Mouse (Mus musculus): Measurements from ENCODE around the gene Pmm1. TPM values are rescaled to one million over a fixed set of nuclear protein-coding genes. Genes with fewer than 3 reads are reported as not detected.

Pmm1 gene
- polyA plus RNA-seq, 1 experiment: not detected

DNA sequence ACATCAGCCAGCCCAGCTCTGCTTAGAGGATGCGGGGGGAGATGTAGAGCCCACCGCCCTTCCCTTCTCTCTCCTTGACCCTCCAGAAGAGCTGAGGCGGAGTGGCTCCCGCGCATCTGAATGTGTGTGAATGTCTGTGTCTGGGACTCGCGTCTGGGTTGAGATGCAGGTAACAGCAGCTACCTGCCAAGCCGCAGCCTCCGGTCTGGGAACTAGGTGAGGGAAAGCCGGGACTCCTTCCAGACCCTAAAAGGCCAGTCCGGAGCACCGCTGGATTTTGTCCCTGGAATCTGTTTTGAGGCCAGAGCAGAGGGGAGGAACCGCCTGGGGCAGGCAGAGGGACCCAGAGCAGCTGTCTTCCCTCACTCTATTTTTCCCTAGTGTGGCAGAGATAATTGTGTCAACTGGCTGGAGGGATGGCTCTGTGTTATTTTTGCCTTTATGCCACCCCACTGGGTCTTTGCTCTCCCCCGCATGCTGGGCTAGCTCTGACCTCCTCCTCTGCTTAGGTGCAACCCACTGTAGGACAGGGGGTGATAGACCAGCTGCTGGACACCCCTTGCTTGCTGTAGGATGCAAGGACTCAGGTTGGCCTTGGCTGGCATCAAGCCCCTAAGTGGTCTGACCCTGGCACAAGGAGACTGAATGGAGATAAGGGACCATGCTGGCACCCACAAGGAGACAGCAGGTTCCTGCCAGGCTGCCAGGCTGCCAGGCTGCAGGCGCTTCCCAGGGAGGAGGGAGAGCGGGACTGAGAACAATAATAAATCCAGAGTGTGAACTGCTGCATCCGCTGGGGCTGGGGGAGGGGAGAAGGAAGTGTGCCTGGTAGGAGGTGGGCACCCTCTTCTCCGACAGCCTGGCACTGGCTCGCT, 23.4 kb downstream of the Pmm1 start:
- peak overlapping the region; percentile 98 for H3K4me3 ChIP-seq (ENCODE audit: insufficient read depth, low read depth, low read length)
- H3K27ac ChIP-seq (ENCODE audit: insufficient read depth, low read depth, low read length): peak overlapping the region; percentile 100
- TF ChIP-seq POLR2A (IDR thresholded peaks at IDR 0.05; ENCODE audit: insufficient read depth, low read depth, low read length) (peak; percentile 73), CTCF (IDR thresholded peaks at IDR 0.05; ENCODE audit: insufficient read depth, low read depth, low read length) (no peak)
- 2% methylated on average over 19 of the region's 19 CpGs for WGBS
- H3K4me1 ChIP-seq (ENCODE audit: control insufficient read depth, insufficient read depth, low read length): peaks cover 47% of the 10 kb centered on the region

DNA sequence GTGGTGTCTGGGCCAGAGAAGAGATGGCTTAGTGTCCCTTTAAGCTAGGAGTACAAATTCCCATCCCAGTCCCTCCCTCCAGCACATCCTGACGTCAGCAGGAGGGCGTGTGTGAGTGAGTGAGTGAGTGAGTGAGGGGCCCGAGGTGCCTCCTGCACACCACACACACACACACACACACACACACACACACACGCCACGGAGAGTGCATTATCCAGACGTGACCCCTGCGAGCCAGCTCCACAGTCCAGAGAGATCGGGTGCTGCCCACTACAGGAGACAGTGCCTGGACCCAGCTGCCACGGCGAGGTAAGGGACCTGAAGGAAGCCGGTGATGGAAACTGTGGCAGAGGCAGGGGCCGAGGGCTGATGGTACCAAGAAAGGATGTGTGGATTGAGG, 24.1 kb downstream of the Pmm1 start, which contains the start of gene Csdc2:
Gene Csdc2 (plus strand): TSS at position 81 of the 400 bp plus-strand sequence.
- Histone ChIP-seq H3K4me1 (ENCODE audit: control insufficient read depth, insufficient read depth, low read length) (peaks cover 43% of the 10 kb centered on the region), H3K27ac (ENCODE audit: insufficient read depth, low read depth, low read length) (peak within 1 kb of the TSS; percentile 100), H3K4me3 (ENCODE audit: insufficient read depth, low read depth, low read length) (peak within 1 kb of the TSS; percentile 98)
- WGBS: under 1% methylated on average over 12 of the region's 12 CpGs
- TF ChIP-seq CTCF (IDR thresholded peaks at IDR 0.05; ENCODE audit: insufficient read depth, low read depth, low read length) (no peak), POLR2A (IDR thresholded peaks at IDR 0.05; ENCODE audit: insufficient read depth, low read depth, low read length) (peak; percentile 50)

DNA sequence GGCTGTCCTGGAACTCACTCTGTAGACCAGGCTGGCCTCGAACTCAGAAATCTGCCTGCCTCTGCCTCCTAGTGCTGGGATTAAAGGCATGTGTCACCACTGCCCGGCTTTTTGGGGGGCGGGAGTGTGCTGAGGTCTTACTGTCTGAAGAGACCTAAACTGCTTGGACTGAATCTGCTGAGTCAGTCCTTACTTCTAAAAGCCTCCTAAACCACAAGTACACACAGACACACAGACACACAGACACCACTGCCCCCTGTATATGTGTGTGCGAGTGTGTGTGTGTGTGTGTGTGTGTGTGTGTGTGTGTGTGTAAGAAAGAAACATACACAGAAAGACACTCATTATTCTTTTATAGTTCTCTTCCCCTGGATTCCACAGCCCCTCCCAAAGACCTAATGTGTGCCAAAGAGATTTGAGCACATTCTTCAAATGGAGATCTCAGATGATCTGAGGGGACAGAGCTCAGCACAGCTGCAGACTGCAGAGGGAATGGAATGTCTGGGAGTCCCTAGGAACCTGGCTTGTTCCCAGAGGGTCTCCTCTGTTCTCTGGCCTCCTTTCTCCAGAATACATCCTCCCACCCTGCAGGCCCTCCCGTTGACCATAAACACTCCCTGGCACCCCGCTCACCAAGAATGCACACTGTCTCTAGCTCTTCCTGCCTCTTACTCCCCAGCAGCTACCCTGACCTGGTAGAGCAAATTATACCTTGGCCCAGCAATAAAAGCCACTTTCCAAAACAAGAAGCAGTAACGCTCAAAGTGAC, 24.7 kb downstream of the Pmm1 start:
- Histone ChIP-seq H3K27ac (ENCODE audit: insufficient read depth, low read depth, low read length) (peak overlapping the region; percentile 100), H3K4me3 (ENCODE audit: insufficient read depth, low read depth, low read length) (peak overlapping the region; percentile 98), H3K4me1 (ENCODE audit: control insufficient read depth, insufficient read depth, low read length) (peaks cover 40% of the 10 kb centered on the region)
- TF ChIP-seq POLR2A (IDR thresholded peaks at IDR 0.05; ENCODE audit: insufficient read depth, low read depth, low read length): no peak
- no peak for TF ChIP-seq CTCF (IDR thresholded peaks at IDR 0.05; ENCODE audit: insufficient read depth, low read depth, low read length)
- WGBS: 26% methylated on average over 7 of the region's 7 CpGs

DNA sequence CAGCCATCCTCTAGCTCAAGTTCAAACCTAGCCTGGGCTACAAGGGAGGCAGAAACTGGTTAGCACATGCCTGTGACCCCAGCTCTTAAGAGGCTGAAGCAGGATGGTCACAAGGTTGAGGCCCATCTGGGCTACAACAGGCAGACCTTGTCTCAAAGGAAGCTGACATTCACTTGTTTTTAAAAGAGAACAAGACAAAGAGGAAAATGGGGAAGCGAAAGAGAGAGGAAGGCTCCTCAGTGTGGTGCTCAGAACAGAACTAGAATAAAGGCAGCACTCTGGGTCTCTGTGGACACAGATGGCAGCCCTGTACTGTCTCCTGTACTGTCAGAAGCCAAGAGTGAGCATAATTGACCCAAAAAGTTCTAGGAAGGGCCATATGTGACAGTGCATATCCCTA, 26.7 kb downstream of the Pmm1 start:
- Histone ChIP-seq H3K4me3 (ENCODE audit: insufficient read depth, low read depth, low read length) (no peak overlapping the region), H3K4me1 (ENCODE audit: control insufficient read depth, insufficient read depth, low read length) (peaks cover 27% of the 10 kb centered on the region), H3K27ac (ENCODE audit: insufficient read depth, low read depth, low read length) (peak overlapping the region; percentile 28)
- TF ChIP-seq CTCF (IDR thresholded peaks at IDR 0.05; ENCODE audit: insufficient read depth, low read depth, low read length) (no peak), POLR2A (IDR thresholded peaks at IDR 0.05; ENCODE audit: insufficient read depth, low read depth, low read length) (no peak)
- 92% methylated on average over 1 of the region's 1 CpGs for whole genome bisulfite sequencing

DNA sequence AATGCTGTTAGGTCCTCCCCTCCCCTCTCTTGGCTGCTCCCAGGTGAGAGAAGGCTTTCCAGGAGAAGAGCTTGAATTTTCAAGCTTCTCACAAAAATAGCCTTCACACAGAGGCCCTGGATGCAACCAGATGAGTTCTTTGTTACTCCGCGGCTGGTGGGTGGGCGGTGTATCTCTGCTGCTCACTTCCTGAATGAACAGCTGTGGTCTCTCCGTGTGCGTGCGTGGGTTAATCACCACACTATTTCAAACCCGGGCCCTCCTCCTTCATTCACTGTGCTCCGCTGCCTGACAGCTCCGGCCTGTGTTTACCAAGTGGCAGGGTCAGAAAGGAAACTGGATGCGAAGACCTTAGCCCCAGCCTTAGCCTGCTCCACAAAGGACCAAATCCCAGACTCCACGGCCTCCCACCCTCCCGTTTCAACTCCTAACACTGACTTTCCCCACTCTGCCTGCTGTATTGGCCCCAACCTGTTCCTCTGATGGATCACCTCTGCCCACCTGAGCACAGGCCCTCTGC, 27.7 kb downstream of the Pmm1 start:
- Histone ChIP-seq H3K4me3 (ENCODE audit: insufficient read depth, low read depth, low read length) (0 out of 2 replicates have a peak overlapping the region, but pooled peaks have one; percentile 0), H3K27ac (ENCODE audit: insufficient read depth, low read depth, low read length) (peak overlapping the region; percentile 81), H3K4me1 (ENCODE audit: control insufficient read depth, insufficient read depth, low read length) (peaks cover 25% of the 10 kb centered on the region)
- 9% methylated on average over 12 of the region's 12 CpGs for WGBS
- TF ChIP-seq POLR2A (IDR thresholded peaks at IDR 0.05; ENCODE audit: insufficient read depth, low read depth, low read length) (no peak), CTCF (IDR thresholded peaks at IDR 0.05; ENCODE audit: insufficient read depth, low read depth, low read length) (no peak)

DNA sequence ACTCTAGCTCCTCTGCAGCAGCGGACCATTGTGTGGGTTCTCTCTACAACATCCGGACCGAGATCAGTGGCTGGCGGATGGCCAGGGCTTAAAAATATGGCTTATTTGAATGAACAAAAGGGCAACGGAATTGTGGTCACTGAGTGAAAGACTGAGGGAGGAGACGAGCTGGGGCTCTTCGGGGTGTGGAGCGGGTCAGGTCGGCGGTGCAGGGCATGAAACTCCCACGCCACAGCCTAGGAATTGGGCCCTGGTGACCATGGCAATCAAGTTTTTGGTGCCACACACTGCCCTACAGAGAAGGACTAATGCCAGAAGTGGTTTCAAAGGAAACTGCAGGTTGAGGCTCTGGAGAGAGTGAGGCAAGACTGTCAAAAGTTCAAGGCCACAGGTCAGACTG, 32.5 kb downstream of the Pmm1 start:
- 29% methylated on average over 11 of the region's 11 CpGs for WGBS
- TF ChIP-seq POLR2A (IDR thresholded peaks at IDR 0.05; ENCODE audit: insufficient read depth, low read depth, low read length): no peak
- TF ChIP-seq CTCF (IDR thresholded peaks at IDR 0.05; ENCODE audit: insufficient read depth, low read depth, low read length): no peak
- H3K4me1 ChIP-seq (ENCODE audit: control insufficient read depth, insufficient read depth, low read length): peaks cover 39% of the 10 kb centered on the region
- peak overlapping the region; percentile 54; the same call in 1 of the 2 replicates for H3K27ac ChIP-seq (ENCODE audit: insufficient read depth, low read depth, low read length)
- H3K4me3 ChIP-seq (ENCODE audit: insufficient read depth, low read depth, low read length): no peak overlapping the region

DNA sequence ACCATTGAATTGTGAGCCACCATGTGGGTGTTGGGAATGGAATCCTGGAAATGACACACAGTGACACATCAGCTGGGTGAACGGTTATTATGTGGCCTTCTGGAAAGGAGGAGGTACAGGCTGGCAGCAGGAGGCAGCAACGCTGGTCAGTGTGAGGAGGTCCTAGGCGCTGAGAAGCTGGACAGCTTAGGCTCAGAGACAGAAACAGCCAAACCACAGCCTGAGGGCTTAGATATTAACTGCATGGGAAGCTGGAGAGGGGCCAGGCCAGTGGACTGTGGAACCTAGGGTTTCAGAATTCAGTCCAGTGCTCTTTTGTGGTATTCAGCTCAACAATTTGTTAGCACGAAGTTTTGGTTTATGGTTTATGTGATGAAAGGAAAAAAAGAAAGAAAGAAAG, 33.0 kb downstream of the Pmm1 start:
- Histone ChIP-seq H3K4me1 (ENCODE audit: control insufficient read depth, insufficient read depth, low read length) (peaks cover 37% of the 10 kb centered on the region), H3K27ac (ENCODE audit: insufficient read depth, low read depth, low read length) (peak overlapping the region; percentile 77), H3K4me3 (ENCODE audit: insufficient read depth, low read depth, low read length) (no peak overlapping the region)
- WGBS: 23% methylated on average over 4 of the region's 4 CpGs
- TF ChIP-seq CTCF (IDR thresholded peaks at IDR 0.05; ENCODE audit: insufficient read depth, low read depth, low read length) (no peak), POLR2A (IDR thresholded peaks at IDR 0.05; ENCODE audit: insufficient read depth, low read depth, low read length) (no peak)

DNA sequence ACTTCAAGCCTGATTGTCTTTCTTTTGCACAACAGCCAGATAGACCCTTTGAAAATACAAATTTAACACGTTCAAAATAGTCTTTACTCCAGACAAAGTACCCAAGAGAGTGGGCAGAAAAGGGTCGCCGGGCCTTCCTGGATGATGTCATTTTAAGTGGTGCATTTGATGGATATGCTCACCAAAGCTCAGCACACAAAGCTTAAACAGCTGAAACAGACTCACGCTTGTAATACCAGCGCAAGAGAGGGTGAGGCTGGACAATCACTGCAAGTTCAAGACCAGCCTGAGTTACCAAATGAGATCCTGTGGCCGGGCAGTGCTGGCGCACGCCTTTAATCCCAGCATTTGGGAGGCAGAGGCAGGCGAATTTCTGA, 34.3 kb downstream of the Pmm1 start:
- no peak overlapping the region for H3K4me3 ChIP-seq (ENCODE audit: insufficient read depth, low read depth, low read length)
- peak overlapping the region; percentile 33 for H3K27ac ChIP-seq (ENCODE audit: insufficient read depth, low read depth, low read length)
- no peak for TF ChIP-seq CTCF (IDR thresholded peaks at IDR 0.05; ENCODE audit: insufficient read depth, low read depth, low read length)
- no peak for TF ChIP-seq POLR2A (IDR thresholded peaks at IDR 0.05; ENCODE audit: insufficient read depth, low read depth, low read length)
- 17% methylated on average over 9 of the region's 9 CpGs for WGBS
- H3K4me1 ChIP-seq (ENCODE audit: control insufficient read depth, insufficient read depth, low read length): peaks cover 45% of the 10 kb centered on the region

Measured in olfactory bulb, adult 2 months (tissue).